Mouse (Mus musculus): ENCODE results near the gene Prkag3.

DNA sequence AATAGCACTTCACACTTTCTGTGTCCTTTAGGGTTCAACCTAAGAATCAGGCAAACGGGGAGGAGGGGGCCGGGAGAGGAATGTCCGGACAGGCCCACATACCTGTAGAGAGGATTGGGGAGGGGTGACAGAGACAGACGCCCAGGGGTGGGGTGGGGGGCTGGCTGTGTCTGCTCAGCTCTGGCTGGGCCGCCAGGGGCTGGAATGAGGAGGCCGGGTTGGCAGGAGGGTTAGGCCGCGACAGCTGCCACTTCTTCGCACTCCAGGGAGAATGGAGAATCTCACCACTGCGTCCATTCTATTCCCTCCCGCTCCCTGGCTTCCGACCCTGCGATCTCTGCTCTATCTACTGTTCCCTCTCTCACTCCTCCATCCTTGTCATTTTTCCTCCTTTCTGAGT lies 34.5 kb upstream of the Prkag3 start:
- no peak for TF ChIP-seq CTCF (IDR thresholded peaks at IDR 0.05; ENCODE audit: low read depth, low read length)
- TF ChIP-seq POLR2A (IDR thresholded peaks at IDR 0.05; ENCODE audit: extremely low read depth, insufficient read depth, low read length) = no peak

Measured in liver, adult 2 months (tissue).